Mouse (Mus musculus): ENCODE measurements at regions not wholly inside any gene's neighbourhood (a gene's known extent, or its start where the extent isn't known, plus 50 kb on each side); places are given as distances from the start of the nearest gene placed in this dataset.
A peak's percentile ranks its signal among the peaks of the same experiment; 100 is the strongest.

DNA sequence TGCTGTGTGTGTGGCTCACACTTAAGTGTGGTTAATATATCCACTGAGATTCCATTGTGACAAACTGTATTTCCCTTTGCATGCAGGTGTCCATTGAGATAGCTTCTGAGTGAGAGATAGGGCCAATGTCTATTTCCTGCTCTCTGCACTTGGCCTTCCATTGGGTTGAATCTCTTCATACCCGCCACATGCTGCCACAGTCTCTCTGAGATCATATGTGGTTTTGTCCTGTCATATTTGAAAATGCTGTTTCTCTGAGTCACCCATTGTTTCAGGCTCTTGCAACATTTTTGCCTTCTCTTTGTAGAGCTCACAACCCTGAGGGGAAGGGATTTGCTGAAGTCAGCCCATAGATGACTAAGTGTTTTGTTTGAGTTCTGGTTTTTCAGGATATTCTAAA, 2081.3 kb downstream of the Olfm4 start:
- DNase-seq = no peak

DNA sequence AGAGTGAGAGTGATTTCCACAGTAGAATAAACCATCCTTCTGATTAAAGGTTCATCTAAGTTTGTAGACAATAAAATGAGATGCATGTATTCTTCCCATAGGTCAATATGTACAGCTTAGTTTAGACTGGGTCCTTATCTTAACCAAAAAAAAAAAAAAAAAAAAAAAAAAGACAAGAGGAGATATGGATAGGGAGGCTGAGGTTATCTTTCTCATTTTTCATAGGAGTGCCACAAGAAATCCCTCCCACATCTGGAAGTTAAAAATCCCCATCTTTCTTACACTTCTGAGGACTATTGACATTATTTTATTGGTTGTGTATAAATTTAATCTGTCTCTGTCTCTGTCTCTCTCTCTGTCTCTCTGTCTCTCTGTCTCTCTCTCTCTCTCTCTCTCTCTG, 2117.8 kb downstream of the Olfm4 start:
- no peak for DNase-seq

DNA sequence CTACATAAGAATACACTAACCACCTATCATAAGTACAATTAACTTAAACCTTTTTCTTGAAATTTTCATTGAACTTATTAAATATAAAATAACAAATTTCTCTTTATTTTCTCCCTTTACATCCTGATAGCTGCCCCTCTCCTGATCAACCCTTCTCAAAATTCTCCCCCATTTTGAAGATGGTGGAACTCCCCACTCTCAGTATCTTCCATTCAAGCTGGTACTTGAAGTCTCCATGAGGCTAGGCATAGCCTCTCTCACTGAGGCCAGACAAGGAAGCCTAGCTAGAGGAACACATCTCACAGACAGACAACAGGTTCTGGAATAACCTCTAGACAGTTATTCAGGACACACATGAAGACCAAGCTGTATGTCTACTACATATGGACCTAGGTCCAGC, 2129.0 kb downstream of the Olfm4 start:
- DNase-seq = no peak

DNA sequence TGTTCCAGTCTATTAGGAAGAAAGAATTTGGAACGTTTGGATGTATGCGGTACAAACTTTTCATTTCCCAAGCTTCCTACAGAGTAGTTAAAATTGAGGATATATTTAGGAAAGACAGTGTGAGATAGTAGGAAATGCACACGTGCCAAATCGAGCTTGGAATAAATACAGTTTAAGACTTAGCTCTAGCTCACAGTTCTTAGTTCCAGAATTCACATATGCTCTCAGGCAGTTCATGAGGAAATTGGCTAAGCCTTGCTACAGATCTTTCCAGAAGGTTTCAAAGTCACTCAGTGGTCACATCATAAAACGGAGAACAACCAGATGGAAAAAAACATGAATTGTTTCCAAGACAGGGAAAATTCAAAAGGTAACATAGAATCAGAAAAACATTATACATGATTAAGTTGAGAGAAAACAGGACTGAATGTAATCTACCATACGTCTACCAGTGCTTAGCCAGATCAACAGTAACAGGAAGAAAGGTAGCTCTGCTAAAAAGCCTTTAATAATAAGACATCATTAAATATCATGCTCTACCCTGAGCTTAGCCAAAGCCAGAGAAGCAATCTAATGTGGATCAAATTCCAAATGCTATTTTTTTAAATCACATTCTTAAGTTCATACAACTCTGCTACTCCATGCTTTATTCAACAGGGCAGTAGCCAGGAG, 2165.1 kb downstream of the Olfm4 start:
- peak in 1 of 2 experiments; percentile 2 for DNase-seq

DNA sequence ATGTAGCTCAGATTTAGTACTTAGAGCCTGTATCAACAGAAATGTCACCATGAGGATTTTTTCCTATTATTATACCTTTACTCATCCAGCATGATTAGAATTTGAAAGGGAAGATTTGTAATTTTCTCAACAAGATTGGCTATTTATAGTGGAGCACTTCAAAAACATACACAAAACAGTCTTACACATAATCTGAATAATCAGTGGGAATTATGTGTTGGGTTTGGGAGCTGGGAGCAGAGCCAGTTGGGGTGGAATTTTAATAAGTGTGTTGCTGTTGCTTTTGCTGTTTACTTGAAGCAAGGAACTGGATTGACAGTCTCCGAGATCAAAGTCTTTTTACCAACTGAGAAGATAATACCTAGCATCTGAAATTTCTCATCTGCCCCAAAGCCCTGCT, 2201.5 kb downstream of the Olfm4 start:
- no peak for DNase-seq

DNA sequence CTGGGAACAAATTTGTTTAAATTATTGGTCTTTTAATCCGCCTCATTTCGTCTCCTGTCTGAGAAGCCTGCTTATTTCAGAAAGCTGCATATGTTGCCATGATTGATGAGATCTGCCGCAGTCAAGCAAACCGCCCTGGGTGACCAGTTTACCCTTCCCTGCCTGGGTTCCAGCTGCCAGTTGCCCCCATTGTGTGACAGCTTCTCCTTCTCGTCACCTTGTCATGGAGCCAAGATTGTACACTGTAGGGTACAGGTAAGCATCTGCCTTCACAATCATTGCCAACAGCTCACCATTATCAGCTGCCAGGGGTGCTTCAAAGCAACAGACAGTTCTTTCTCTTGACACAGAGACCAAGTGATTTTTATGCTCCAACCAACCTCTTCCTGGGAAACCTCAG, 2226.5 kb downstream of the Olfm4 start:
- DNase-seq = peak; percentile 86 to 90

DNA sequence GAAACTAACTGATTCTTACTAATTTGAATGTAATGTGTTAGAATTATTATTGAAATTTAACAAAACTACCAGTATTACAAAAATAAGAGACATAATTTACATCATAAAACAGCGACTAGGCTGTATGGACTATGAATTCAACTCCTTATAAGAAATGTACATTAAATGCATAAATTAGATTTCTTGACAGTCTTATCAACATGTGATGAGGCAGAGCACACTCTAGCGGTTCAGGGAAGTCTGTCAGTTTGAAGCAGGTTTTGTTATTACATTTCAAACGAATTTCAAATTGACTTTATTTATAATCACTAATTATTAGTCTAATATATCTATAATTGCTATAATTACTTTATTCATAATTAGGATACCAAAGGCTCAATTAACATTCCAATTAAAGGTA, 2214.8 kb upstream of the Pcdh17 start:
- DNase-seq = no peak

DNA sequence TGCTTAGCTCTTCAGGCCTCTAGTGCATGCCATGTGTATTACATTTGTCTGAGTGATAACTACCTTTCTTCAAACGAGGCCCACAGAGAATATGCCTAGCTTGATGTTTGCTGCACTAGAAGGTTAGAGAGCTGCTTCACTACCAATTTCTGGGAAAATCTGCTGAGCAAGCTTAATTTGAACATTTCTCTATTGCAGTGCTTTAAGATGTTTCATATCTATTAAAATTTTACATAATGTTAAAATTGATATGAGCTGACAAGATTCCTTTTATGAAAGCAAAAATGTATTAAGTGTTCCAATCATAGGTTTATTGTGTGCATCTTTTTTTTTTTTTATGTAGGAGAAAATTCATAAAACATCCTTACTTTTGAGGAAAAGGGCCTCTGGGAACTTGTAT, 2207.1 kb upstream of the Pcdh17 start:
- no peak for DNase-seq

DNA sequence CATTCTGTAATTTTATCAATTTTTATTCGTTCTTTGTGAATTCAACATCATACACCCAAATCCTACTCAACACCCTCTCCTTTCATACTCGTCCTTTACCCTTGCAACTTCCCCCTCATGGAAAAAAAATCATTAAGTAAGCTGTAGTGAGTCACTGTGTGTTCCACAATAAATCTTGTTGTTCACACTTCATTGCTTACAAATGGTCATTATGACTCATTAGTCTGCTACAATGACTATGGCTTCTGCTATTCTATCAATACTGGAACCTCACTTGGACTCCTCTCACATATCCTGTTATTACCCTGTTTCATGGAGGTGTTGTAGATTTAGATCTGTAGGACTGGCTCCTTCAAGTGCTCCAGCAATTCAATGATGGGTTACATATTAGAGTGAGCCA, 2200.0 kb upstream of the Pcdh17 start:
- no peak for DNase-seq

DNA sequence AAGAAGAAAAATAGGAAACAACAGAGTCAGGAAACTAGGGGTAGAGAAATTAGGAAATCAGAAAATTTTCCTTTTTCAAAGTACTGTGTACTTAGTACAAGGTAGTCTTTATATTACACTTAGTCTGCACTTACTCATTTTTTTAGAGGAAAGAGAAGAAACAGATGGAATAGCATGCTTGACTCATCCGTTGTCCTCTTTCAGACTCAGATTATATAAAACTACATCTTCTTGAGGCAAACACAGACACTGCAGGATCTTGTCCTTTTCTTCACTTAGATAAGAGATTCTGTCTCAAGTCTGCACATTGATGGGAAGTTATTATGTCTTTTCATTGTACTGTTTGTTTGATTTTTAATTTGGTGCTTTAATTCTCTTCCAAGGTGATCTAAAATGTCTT, 2198.5 kb upstream of the Pcdh17 start:
- no peak for DNase-seq
